Mouse (Mus musculus) lung, adult 18-20 months (tissue): ENCODE data around the gene Rdh16f2.
"Not testable (repeated sequence)": the region's sequence is repeated elsewhere in the genome, so short reads cannot be mapped to it uniquely, and the experiment has no call there.

Experiments used
- DNase-seq, 2 experiments: peaks; one replicate each; pipeline ENCODE4 v3.0.0; 2022; ENCODE audit warnings: mixed read lengths in 2 of 2

The Rdh16f2 gene

GRCm38 (mm10) chr10:127893163-127894022 is 27.1 kb downstream of the Rdh16f2 start:
- DNase-seq = peak; percentile 23 to 60

GRCm38 (mm10) chr10:127896705-127897104 is 30.4 kb downstream of the Rdh16f2 start:
- no peak for DNase-seq

- no peak for DNase-seq
These were observed 31.2 kb downstream of the Rdh16f2 start for GRCm38 (mm10) chr10:127897506-127897905.

- no peak for DNase-seq
These were observed 31.9 kb downstream of the Rdh16f2 start, which contains the start of gene Sdr9c7 for GRCm38 (mm10) chr10:127898218-127898617. Sdr9c7 (plus strand) TSS chr10:127898518.

- DNase-seq = no peak
These were observed 33.5 kb downstream of the Rdh16f2 start for GRCm38 (mm10) chr10:127899783-127900182.

- DNase-seq = no peak
These were observed 35.5 kb downstream of the Rdh16f2 start for GRCm38 (mm10) chr10:127901751-127902150.

GRCm38 (mm10) chr10:127903116-127903515 is 36.8 kb downstream of the Rdh16f2 start:
- DNase-seq = no peak

- peak; percentile 30 to 33 for DNase-seq
These were observed 38.6 kb downstream of the Rdh16f2 start for GRCm38 (mm10) chr10:127904718-127905446.

- no peak for DNase-seq
These were observed 39.9 kb downstream of the Rdh16f2 start for GRCm38 (mm10) chr10:127906138-127906537.

GRCm38 (mm10) chr10:127907386-127907951 is 41.2 kb downstream of the Rdh16f2 start:
- DNase-seq = no peak

- no peak for DNase-seq
These were observed 49.3 kb downstream of the Rdh16f2 start for GRCm38 (mm10) chr10:127915578-127915977.

- DNase-seq = not testable (repeated sequence)
These were observed 50.9 kb downstream of the Rdh16f2 start for GRCm38 (mm10) chr10:127917183-127917582.

- no peak for DNase-seq
These were observed 51.4 kb downstream of the Rdh16f2 start for GRCm38 (mm10) chr10:127917651-127918050.

GRCm38 (mm10) chr10:127922241-127922640 is 56.0 kb downstream of the Rdh16f2 start:
- no peak for DNase-seq

GRCm38 (mm10) chr10:127923024-127923423 is 56.8 kb downstream of the Rdh16f2 start:
- no peak for DNase-seq

GRCm38 (mm10) chr10:127924597-127925378 is 58.5 kb downstream of the Rdh16f2 start:
- peak in 1 of 2 experiments; percentile 9 for DNase-seq
